Mouse (Mus musculus): ENCODE measurements at regions not wholly inside any gene's neighbourhood (a gene's known extent, or its start where the extent isn't known, plus 50 kb on each side); places are given as distances from the start of the nearest gene placed in this dataset.
"Not testable (repeated sequence)": the region's sequence is repeated elsewhere in the genome, so short reads cannot be mapped to it uniquely, and the experiment has no call there.

- H3K27ac ChIP-seq (ENCODE audit: low read length); H3K4me1 ChIP-seq (ENCODE audit: control insufficient read depth, insufficient read depth, low read length); H3K4me3 ChIP-seq (ENCODE audit: low read depth, low read length); H3K9me3 ChIP-seq (ENCODE audit: control insufficient read depth, low read depth, low read length); H3K9ac ChIP-seq (replicated peaks; ENCODE audit: low read depth, low read length); H3K4me2 ChIP-seq (replicated peaks; ENCODE audit: low read depth, low read length); H3K27me3 ChIP-seq (ENCODE audit: control insufficient read depth, insufficient read depth, low read length); ATAC-seq (ENCODE audit: insufficient number of reproducible peaks, insufficient read depth, low FRiP score, low read depth); H3K36me3 ChIP-seq (ENCODE audit: control insufficient read depth, insufficient read depth, low read length): not testable (repeated sequence)
- WGBS: 12% methylated on average over 6 of the region's 9 CpGs
Observed at GRCm38 (mm10) chr13:57046130-57046529, 150.3 kb upstream of the Trpc7 start.

GRCm38 (mm10) chr13:57044455-57044854 is 148.7 kb upstream of the Trpc7 start:
- ATAC-seq (ENCODE audit: insufficient number of reproducible peaks, insufficient read depth, low FRiP score, low read depth): no peak
- 88% methylated on average over 8 of the region's 8 CpGs for WGBS
- no peak overlapping the region for H3K4me3 ChIP-seq (ENCODE audit: low read depth, low read length)

GRCm38 (mm10) chr13:57043316-57043974 is 147.7 kb upstream of the Trpc7 start:
- Histone ChIP-seq H3K4me1 (ENCODE audit: control insufficient read depth, insufficient read depth, low read length) (no peaks in the 10 kb centered on the region), H3K9me3 (ENCODE audit: control insufficient read depth, low read depth, low read length) (no peaks in the 10 kb centered on the region), H3K9ac (replicated peaks; ENCODE audit: low read depth, low read length) (no peak overlapping the region), H3K27ac (ENCODE audit: low read length) (no peak overlapping the region), H3K4me2 (replicated peaks; ENCODE audit: low read depth, low read length) (no peak overlapping the region), H3K36me3 (ENCODE audit: control insufficient read depth, insufficient read depth, low read length) (no peaks in the 10 kb centered on the region), H3K4me3 (ENCODE audit: low read depth, low read length) (no peak overlapping the region), H3K27me3 (ENCODE audit: control insufficient read depth, insufficient read depth, low read length) (no peaks in the 10 kb centered on the region)
- WGBS: 82% methylated on average over 15 of the region's 15 CpGs
- no peak for ATAC-seq (ENCODE audit: insufficient number of reproducible peaks, insufficient read depth, low FRiP score, low read depth)

More at GRCm38 (mm10) chr13:57044455-57044854, 148.7 kb upstream of the Trpc7 start:
- Histone ChIP-seq H3K27me3 (ENCODE audit: control insufficient read depth, insufficient read depth, low read length) (no peaks in the 10 kb centered on the region), H3K9ac (replicated peaks; ENCODE audit: low read depth, low read length) (no peak overlapping the region), H3K4me1 (ENCODE audit: control insufficient read depth, insufficient read depth, low read length) (no peaks in the 10 kb centered on the region), H3K36me3 (ENCODE audit: control insufficient read depth, insufficient read depth, low read length) (no peaks in the 10 kb centered on the region), H3K4me2 (replicated peaks; ENCODE audit: low read depth, low read length) (no peak overlapping the region), H3K27ac (ENCODE audit: low read length) (no peak overlapping the region), H3K9me3 (ENCODE audit: control insufficient read depth, low read depth, low read length) (no peaks in the 10 kb centered on the region)

- no peak overlapping the region for H3K4me3 ChIP-seq (ENCODE audit: low read depth, low read length)
- H3K9ac ChIP-seq (replicated peaks; ENCODE audit: low read depth, low read length): no peak overlapping the region
- H3K9me3 ChIP-seq (ENCODE audit: control insufficient read depth, low read depth, low read length): no peaks in the 10 kb centered on the region
- H3K4me2 ChIP-seq (replicated peaks; ENCODE audit: low read depth, low read length): no peak overlapping the region
- no peak for ATAC-seq (ENCODE audit: insufficient number of reproducible peaks, insufficient read depth, low FRiP score, low read depth)
- no peak overlapping the region for H3K27ac ChIP-seq (ENCODE audit: low read length)
- H3K27me3 ChIP-seq (ENCODE audit: control insufficient read depth, insufficient read depth, low read length): no peaks in the 10 kb centered on the region
- WGBS: 74% methylated on average over 5 of the region's 5 CpGs
- H3K36me3 ChIP-seq (ENCODE audit: control insufficient read depth, insufficient read depth, low read length): no peaks in the 10 kb centered on the region
- no peaks in the 10 kb centered on the region for H3K4me1 ChIP-seq (ENCODE audit: control insufficient read depth, insufficient read depth, low read length)
Observed at GRCm38 (mm10) chr13:57042514-57042913, 146.7 kb upstream of the Trpc7 start.

DNA sequence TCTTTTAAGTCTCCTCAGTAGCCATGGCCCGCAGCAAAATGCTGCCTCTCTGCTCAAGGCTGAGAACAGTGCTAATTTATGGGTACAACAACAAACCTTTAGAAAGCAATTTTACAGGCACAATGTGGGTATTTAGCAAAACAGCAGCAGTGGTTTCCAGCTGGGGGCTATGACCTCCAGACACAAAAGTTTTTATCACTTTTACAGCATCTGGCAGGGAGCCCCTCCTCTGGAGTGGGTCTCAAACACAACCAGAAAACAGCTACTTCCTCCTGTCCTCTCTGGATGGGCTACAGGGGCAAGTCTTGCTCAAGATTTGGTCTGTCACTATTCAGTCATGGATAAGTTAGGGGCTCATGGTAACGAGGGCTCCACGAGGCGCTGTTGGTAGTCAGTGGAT is 137.1 kb upstream of the Trpc7 start:
- Histone ChIP-seq H3K4me3 (ENCODE audit: low read depth, low read length) (no peak overlapping the region), H3K27ac (ENCODE audit: low read length) (no peak overlapping the region), H3K27me3 (ENCODE audit: control insufficient read depth, insufficient read depth, low read length) (no peaks in the 10 kb centered on the region), H3K4me2 (replicated peaks; ENCODE audit: low read depth, low read length) (no peak overlapping the region), H3K9me3 (ENCODE audit: control insufficient read depth, low read depth, low read length) (no peaks in the 10 kb centered on the region), H3K4me1 (ENCODE audit: control insufficient read depth, insufficient read depth, low read length) (no peaks in the 10 kb centered on the region), H3K36me3 (ENCODE audit: control insufficient read depth, insufficient read depth, low read length) (no peaks in the 10 kb centered on the region), H3K9ac (replicated peaks; ENCODE audit: low read depth, low read length) (no peak overlapping the region)
- no peak for ATAC-seq (ENCODE audit: insufficient number of reproducible peaks, insufficient read depth, low FRiP score, low read depth)
- WGBS: 81% methylated on average over 4 of the region's 4 CpGs

- no peaks in the 10 kb centered on the region for H3K4me1 ChIP-seq (ENCODE audit: control insufficient read depth, insufficient read depth, low read length)
- H3K4me3 ChIP-seq (ENCODE audit: low read depth, low read length): no peak overlapping the region
- WGBS: 65% methylated on average over 11 of the region's 11 CpGs
- no peaks in the 10 kb centered on the region for H3K9me3 ChIP-seq (ENCODE audit: control insufficient read depth, low read depth, low read length)
- H3K4me2 ChIP-seq (replicated peaks; ENCODE audit: low read depth, low read length): no peak overlapping the region
- H3K36me3 ChIP-seq (ENCODE audit: control insufficient read depth, insufficient read depth, low read length): no peaks in the 10 kb centered on the region
- no peak overlapping the region for H3K27ac ChIP-seq (ENCODE audit: low read length)
- no peaks in the 10 kb centered on the region for H3K27me3 ChIP-seq (ENCODE audit: control insufficient read depth, insufficient read depth, low read length)
- no peak overlapping the region for H3K9ac ChIP-seq (replicated peaks; ENCODE audit: low read depth, low read length)
- ATAC-seq (ENCODE audit: insufficient number of reproducible peaks, insufficient read depth, low FRiP score, low read depth): no peak
Observed at GRCm38 (mm10) chr13:57017553-57018341, 122.0 kb upstream of the Trpc7 start.

DNA sequence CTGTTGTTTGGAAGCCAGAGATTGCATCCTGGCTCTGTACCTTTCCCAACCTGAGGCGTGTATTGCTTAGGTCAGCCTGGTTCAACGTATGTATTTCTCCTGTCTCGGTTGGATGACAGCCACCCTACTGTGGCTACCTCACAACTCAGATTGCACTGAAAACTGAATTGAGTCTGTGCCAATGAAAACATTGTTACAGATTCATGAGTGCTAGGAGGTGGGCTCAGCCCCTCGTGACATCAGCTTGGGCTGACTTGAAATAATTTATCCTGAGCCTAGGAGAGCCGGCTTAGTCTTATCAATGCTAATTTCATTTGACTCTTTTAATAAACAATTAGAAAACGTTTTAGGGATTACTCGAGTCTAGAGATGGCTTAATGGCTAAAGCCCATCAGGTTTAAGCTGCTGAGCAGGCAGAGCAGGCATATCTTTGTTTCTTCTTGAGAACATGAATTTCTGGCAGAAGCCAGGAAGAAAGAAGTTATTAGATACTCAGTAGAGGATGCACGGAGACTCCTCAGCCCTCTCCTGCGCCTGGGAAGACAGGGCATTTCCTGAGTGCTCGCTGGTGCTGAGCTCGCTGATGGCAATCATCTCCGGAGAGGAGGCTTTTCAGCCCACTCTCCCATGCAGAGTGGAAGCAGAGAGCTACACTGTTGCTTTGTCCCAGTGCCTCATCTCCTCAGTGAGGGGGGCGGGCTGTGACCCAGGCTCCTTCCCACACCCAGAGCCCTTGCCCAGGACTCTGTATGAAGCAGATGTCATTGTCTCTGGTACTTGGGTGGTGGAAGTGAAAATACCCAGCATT is 120.9 kb upstream of the Trpc7 start:
- Histone ChIP-seq H3K9me3 (ENCODE audit: control insufficient read depth, low read depth, low read length) (no peaks in the 10 kb centered on the region), H3K9ac (replicated peaks; ENCODE audit: low read depth, low read length) (no peak overlapping the region), H3K4me1 (ENCODE audit: control insufficient read depth, insufficient read depth, low read length) (no peaks in the 10 kb centered on the region), H3K4me2 (replicated peaks; ENCODE audit: low read depth, low read length) (no peak overlapping the region), H3K27ac (ENCODE audit: low read length) (no peak overlapping the region), H3K4me3 (ENCODE audit: low read depth, low read length) (no peak overlapping the region), H3K27me3 (ENCODE audit: control insufficient read depth, insufficient read depth, low read length) (no peaks in the 10 kb centered on the region), H3K36me3 (ENCODE audit: control insufficient read depth, insufficient read depth, low read length) (no peaks in the 10 kb centered on the region)
- ATAC-seq (ENCODE audit: insufficient number of reproducible peaks, insufficient read depth, low FRiP score, low read depth): no peak
- WGBS: 42% methylated on average over 13 of the region's 13 CpGs

- WGBS: 93% methylated on average over 8 of the region's 8 CpGs
- not testable (repeated sequence) for ATAC-seq (ENCODE audit: insufficient number of reproducible peaks, insufficient read depth, low FRiP score, low read depth); H3K27me3 ChIP-seq (ENCODE audit: control insufficient read depth, insufficient read depth, low read length); H3K27ac ChIP-seq (ENCODE audit: low read length); H3K4me3 ChIP-seq (ENCODE audit: low read depth, low read length); H3K4me1 ChIP-seq (ENCODE audit: control insufficient read depth, insufficient read depth, low read length); H3K9ac ChIP-seq (replicated peaks; ENCODE audit: low read depth, low read length); H3K9me3 ChIP-seq (ENCODE audit: control insufficient read depth, low read depth, low read length); H3K36me3 ChIP-seq (ENCODE audit: control insufficient read depth, insufficient read depth, low read length); H3K4me2 ChIP-seq (replicated peaks; ENCODE audit: low read depth, low read length)
Observed at GRCm38 (mm10) chr13:57007236-57007635, 111.4 kb upstream of the Trpc7 start.

Measured in stomach, embryonic 14.5 days (tissue).